Mouse (Mus musculus) neutrophil, adult 5-6 weeks (primary cell): Measurements from ENCODE around the gene Iscu. TPM values are rescaled to one million over a fixed set of nuclear protein-coding genes. Genes with fewer than 3 reads are reported as not detected.

Experiments used
- ATAC-seq: fragments of 151-379, 151-347 bp; 2 replicates; pipeline ENCODE4 v1.8.0; 2017; ENCODE audit warnings: mild to moderate bottlenecking, moderate TSS enrichment; ENCODE audit not compliant: insufficient number of reproducible peaks, poor library complexity, low FRiP score, severe bottlenecking; ENCODE audit errors: extremely low read depth
- total RNA-seq: library from RNA; stranded (forward); fragments of 200-1000 nt; gene quantifications from 2 replicates; pipeline ENCODE4 v1.2.3, GENCODE M21; 2017

Iscu gene
- 162 and 184 TPM in 2 replicates for total RNA-seq

- ATAC-seq: peak; percentile 60
Measured at GRCm38 (mm10) chr5:113772450-113772895, at the start of gene Iscu, which contains the start of gene Sart3. Iscu (plus strand) TSS chr5:113772748. Sart3 (minus strand) TSS chr5:113772510.

- no peak for ATAC-seq
Measured at GRCm38 (mm10) chr5:113723567-113724237, 48.8 kb upstream of the Iscu start.

DNA sequence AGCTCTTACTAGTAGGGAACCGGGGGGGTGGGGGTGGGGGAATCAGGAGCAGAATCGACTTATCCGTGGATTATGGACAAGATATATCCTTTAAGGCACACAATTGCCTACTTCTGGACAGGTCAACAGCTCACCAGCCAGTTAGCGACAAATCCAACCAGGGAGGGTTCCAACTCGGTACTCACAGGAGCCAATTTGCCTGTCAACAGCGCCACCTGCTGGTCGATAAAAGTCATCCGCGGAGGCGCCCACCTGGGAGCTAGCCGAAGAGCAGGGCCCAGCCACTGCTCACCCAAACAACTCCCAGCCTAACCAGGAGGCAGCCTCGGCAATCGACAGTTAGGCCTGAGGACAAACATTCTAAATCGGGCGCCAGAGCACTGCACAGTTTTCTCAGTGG is 48.1 kb upstream of the Iscu start, which contains the start of gene 1700069L16Rik:
TSS of gene 1700069L16Rik (minus strand) at position 327 of the 400 bp plus-strand sequence.
- ATAC-seq: peak; percentile 55; the same call in 1 of the 2 replicates

DNA sequence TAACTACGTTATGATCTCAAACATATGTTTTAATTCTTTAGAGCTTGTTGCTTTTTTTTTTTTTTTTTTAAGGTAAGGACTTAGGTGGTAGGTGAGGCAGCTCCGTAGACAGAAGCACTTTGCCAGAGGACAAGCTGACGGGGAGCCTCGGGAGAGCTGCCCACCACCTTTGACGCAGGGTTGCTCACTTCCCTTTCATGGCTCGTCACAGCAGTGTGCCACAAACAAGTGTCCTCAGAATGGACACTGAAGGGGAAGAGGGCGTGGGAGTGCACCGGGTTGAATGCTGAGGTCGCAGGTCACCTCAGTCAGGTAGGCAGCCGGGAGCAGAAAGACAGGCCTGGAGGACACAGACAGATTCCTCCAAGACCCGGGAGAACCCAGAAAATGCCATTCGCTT is 47.1 kb upstream of the Iscu start:
- no peak for ATAC-seq

- no peak for ATAC-seq
Measured at GRCm38 (mm10) chr5:113726618-113727017, 45.9 kb upstream of the Iscu start.

DNA sequence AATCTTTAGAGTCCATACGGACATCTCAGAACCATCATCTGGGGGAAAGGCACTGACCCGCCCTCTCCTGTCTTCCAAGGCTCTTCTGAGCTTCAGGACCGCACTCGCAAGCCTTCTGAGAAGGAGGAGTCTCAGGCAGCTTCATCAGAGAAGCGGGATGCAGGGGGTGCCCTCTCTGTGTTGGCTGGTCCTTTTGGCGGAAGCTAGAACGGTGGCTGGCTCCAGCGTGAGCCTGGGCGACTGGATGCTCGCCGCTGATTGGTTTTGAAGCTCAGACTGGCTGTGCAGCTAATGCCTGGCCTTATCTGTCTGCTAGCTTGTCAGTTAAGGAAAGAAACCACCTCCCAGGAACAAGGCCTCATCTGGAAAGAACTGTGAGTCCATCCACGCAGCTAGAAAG is 45.3 kb upstream of the Iscu start:
- no peak for ATAC-seq

- no peak for ATAC-seq
Measured at GRCm38 (mm10) chr5:113728011-113728410, 44.5 kb upstream of the Iscu start.

DNA sequence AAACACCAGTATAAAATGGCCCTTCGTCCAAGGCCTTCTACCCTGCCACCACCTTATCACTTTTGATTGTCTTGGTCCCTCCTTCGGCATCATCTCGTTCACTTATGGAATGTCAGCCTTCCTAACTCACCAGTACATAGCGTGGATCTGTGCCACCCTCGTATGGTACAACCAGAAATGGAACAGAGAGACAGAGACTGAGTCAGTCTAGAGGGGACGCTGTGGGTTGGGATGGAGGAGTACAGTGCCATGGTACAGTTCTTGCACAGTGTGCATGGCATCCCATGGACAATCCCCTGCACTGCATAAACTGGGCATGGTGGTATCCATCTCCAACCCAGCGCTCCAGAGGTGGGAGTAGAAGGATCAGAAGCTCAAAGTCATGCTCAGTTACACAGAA is 43.9 kb upstream of the Iscu start:
- no peak for ATAC-seq

DNA sequence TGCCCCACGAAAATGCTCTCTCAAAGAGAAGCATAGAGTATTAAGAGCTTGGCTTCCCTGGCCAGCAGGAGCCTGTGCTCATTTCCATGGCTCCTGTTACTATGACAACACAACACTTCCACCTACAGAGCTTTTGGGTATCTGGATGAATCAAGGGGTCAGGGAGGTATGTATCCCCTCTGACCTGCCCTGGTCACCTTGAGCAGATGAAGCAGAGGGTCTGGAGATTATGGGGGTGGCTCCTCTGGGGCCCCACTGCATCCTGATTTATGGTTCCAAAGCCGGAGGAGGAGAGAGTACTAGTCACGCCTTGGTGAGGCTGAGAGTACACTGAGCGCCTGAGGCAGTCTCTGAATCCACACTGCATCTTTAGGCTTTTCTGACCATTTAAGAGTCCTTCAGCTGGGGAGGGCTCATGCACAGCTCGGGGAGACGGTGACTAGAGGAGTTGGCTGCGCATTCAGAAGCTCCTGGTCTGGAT is 41.9 kb upstream of the Iscu start:
- ATAC-seq: no peak

DNA sequence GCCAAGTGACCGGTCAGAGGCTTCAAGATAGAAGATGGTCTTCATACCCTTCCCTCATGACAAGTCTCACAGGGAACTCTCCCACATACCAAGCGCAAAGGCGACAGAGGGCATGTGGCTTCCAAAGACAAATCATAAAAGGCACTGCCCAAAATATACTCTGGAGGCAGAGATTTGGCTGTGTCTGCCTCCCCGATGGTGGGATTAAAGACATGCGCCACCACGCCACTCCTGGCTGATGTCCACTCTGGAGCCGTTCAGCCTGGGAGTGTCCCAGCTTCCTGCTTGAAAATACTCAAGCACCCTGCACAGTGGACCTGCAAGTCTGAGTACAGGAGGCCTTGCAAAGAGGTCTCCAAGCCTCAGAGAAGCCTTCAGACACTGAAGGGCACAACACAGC is 41.4 kb upstream of the Iscu start:
- ATAC-seq: no peak

- no peak for ATAC-seq
Measured at GRCm38 (mm10) chr5:113732182-113732581, 40.4 kb upstream of the Iscu start.

GRCm38 (mm10) chr5:113734376-113734775 is 38.2 kb upstream of the Iscu start:
- ATAC-seq: no peak

DNA sequence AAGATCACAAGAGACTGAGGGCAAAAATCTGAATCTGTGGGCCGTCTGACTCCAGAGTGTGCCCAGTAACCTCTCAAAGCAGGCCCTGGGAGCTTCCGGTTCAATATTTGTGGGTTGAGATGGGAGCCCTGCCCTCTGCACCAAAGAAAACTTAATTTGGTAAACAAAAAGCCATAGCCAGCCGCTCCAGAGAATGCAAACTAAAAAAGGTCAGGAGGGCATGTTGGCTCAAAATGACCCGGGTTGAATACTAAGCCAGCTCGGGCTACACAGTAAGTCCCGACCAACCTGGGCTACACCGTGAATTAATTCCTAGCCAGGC is 37.6 kb upstream of the Iscu start:
- no peak for ATAC-seq

DNA sequence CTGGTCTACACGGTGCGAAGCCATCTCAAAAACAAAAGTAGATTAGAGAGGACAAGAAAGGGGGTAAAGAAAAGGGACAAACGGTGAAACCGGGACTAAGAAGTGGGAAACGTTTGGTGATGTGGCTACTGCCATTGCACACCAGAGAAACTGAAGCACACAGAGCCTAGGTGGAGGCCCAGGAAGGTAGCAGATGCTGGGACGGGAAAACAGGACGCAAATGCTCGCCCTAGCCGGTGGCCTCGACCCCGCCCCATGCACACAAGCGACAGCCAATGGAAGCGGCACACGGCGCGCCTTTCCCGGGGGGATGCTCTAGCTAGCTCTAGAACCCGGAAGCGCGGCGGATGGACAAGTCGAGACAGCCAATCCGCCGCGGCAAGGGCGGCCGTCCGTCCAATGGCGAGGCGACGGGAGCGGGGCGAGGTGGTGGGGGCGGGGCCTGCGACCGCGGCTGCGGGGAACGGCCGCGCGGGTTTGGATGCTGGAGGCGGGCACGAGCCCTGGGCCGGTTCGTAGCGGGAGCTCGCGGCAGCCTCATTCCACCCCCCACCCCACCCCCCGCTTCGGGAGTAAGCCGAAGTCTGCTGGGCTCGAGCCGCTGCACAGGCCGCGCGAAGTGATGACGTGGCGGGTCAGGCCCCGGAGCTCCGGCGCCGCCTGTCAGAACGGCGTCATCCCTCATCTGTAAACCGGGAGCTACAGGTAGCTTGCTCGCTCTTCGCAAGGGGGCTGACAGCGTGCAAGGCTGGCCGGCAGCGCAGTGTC is 37.0 kb upstream of the Iscu start, which contains the start of gene Ficd:
TSS of gene Ficd (plus strand) at position 459 of the 768 bp plus-strand sequence.
- ATAC-seq: peak; percentile 91

DNA sequence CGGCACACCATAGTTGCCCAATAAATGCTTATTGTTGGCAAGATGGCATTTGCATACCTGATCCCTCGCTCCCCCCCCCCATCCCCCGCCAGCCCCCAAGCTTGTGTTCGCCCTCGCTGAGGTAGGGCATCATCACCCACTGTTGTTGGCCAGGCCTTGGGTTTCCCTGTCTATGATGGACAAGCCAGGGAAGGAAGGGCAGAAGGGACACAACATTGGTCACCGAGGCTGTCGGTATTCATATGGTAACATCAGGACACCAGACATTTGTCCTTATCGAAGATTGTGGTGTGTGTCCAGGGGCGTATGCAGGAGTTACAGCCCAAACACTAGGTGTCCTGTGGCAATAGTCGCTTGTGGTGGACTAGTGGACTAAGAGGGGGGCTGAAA is 36.4 kb upstream of the Iscu start:
- no peak for ATAC-seq

- no peak for ATAC-seq
Measured at GRCm38 (mm10) chr5:113736522-113737164, 35.9 kb upstream of the Iscu start.

- ATAC-seq: no peak
Measured at GRCm38 (mm10) chr5:113737607-113738237, 34.8 kb upstream of the Iscu start.

GRCm38 (mm10) chr5:113747629-113748028 is 24.9 kb upstream of the Iscu start:
- ATAC-seq: no peak
